Mouse (Mus musculus): ENCODE measurements around the gene Numbl.

Gene Numbl

DNA sequence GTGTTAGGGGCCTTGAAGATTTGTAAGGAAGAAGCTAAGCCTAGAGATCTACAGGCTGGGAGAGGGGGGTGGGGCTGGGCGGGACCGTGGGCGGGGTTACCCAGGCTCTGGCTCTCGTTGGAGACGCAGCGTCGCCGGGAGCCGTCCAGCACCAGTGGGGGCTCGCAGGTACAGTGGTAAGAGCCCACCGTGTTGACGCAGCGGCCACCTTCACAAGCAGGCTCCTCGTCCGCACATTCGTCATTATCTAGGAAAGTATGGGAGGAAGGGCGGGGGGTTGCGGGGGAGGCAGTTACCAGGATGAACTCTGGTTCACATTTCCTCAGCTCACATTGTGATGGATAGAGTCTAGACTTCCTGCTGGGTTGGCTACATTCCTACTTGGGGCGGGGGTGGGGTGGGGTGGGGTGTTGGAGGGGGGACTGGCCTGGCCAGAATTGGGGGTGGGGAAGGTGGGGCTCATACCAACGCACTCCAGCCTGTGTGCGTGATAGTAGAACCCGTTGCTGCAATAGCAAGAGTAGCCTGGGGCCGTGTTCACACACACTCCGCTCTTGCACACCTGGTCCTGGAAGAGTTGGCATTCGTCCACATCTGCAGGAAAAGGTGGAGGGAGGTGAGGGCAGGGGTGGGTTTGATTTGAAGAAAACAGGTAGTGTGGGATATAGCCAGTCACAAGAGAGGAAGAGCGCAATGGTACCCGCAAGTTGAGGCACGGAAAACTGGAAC is 50.8 kb downstream of the Numbl start:
- in situ Hi-C loops (cut with MboI; ENCODE audit: low pct_unique_long_range_greater_than_20kb in 1 of 2, low sequenced_read_pairs in 2 of 2, unreplicated experiment in 1 of 2) = loop anchor here in 1 of 2 experiments (10.0 kb wide), 1 partner anchor 366 kb away; the partner anchor contains the start of gene Map3k10

DNA sequence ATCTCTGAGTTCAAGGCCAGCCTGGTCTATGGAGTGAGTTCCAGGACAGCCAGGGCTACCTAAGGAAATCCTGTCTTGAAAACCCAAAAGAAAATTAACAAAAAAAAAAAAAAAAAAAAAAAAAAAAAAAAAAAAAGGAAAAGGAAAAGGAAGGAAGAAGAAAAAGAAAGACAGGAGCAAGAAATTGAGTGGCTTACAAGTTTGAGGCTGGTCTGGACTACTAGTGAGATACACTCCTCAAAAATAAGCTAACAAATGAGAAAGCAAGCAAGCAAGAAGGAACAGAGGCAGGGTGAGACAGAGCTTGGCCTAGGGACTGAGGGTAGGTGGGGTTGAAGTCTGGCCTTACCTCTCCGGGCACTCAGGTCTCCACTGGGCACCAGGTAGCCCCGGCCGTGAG is 51.6 kb downstream of the Numbl start:
- in situ Hi-C loops (cut with MboI; ENCODE audit: low pct_unique_long_range_greater_than_20kb in 1 of 2, low sequenced_read_pairs in 2 of 2, unreplicated experiment in 1 of 2) = loop anchor here in 1 of 2 experiments (10.0 kb wide), 1 partner anchor 365 kb away; the partner anchor contains the start of gene Map3k10

DNA sequence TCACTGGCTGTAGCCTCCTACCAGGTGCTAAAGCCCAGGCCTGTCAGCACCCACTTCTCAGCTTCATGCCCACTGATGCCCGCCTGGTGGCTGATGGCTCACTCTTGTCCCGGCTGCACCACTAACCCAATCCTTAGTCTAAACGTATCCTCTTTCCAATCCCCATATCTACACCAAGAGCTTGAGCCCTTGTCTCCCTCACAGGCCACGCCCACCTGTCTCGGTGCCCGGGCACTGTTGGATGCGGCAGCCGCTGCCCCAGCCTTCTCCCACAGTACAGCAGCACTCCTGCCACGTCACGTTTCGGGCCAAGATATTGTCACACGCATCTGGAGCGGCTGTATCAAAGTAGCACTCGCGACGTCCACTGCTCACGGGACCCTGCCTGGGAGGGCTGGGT is 52.1 kb downstream of the Numbl start:
- in situ Hi-C loops (cut with MboI; ENCODE audit: low pct_unique_long_range_greater_than_20kb in 1 of 2, low sequenced_read_pairs in 2 of 2, unreplicated experiment in 1 of 2) = no loop called here

DNA sequence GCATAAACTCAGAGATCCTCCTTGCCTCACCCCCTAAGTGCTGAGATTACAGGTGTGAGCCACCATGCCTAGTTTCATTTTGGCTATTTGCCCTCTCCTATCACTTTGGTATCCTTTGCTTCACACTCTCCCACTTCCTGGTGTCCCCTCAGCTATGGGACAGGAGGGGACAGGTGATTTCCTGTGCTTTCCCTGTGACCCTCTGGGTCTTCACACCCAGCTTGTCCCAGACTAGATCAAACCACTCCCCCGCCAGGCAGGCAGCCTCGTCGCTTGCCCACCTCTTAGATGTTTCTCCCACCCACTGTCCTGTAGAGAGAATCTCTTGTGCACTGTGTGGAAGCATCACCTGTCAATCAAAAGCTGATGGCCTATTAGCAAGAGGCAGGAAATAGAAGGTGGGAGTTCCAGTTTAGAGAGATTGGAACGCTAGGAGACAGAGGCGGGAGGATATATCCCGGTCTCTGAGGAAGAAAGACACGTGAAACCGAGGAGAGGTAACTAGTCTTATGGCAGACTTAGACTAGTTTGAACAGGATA is 52.8 kb downstream of the Numbl start:
- in situ Hi-C loops (cut with MboI; ENCODE audit: low pct_unique_long_range_greater_than_20kb in 1 of 2, low sequenced_read_pairs in 2 of 2, unreplicated experiment in 1 of 2) = no loop called here

DNA sequence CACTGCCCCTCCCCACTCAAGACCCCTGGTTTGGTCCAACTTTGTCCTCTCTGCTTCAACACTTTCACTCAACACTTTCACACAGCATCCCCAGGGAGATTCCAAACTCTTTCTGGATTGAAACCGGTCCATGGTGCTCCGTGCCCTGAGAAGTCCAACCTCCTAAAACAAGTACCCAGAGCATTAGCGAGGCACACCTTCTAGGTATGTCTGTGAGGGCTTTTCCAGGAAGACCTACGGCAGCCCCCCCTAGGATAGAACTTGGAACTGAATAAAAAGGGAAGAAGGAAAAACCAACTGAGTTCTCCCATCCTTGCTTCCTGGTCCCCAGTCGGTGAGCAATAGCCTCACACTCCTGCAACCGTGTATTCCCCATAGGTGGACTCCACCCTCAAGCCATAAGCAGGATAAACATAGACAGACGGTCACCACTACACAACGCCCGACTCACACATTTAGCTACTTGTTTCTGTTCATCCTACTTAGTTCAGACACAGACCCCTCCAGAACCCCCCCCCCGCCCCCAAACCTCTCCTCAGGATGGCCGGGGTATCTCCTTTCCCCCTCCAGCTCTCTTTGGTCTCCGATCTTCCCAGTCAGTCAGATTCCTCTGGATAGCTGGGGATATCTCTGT is 53.5 kb downstream of the Numbl start:
- in situ Hi-C loops (cut with MboI; ENCODE audit: low pct_unique_long_range_greater_than_20kb in 1 of 2, low sequenced_read_pairs in 2 of 2, unreplicated experiment in 1 of 2) = no loop called here

DNA sequence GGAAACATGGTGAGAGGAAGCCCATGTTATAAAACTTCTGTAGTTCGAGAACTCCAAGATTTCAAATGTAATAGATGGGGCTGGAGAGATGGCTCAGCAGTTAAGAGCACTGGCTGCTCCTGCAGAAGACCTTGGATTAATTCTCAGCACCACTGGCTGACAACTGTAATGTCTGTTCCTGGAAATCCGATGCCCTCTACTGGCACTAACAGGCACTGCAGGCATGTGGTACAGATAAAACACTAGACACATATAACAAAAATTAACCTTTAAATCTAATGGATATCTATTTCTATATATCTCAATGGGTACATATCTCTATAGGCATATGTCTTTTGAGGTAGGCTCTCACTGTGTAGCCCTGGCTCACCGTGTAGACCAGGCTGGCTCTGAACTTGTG is 56.2 kb downstream of the Numbl start:
- in situ Hi-C loops (cut with MboI; ENCODE audit: low pct_unique_long_range_greater_than_20kb in 1 of 2, low sequenced_read_pairs in 2 of 2, unreplicated experiment in 1 of 2) = no loop called here

DNA sequence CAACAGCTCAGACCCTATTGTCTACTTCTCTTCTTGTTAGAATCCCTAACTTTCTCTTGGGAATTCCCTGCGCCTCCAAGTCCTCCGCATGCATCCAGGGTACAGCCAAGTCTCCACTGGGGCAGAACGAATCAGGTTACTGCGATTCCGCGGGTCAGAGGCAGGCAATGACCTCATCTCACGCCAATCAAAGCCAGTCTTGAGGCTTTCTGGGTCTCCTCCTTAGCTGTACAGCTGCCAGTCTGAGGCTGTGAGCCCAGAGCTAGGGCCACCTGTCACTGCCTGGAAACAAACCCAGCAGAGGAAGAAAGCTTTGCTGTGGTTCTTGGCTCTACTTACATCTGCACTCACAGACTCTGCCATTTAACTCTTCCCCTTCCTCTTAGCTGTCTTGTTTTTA is 57.7 kb downstream of the Numbl start:
- in situ Hi-C loops (cut with MboI; ENCODE audit: low pct_unique_long_range_greater_than_20kb in 1 of 2, low sequenced_read_pairs in 2 of 2, unreplicated experiment in 1 of 2) = no loop called here

DNA sequence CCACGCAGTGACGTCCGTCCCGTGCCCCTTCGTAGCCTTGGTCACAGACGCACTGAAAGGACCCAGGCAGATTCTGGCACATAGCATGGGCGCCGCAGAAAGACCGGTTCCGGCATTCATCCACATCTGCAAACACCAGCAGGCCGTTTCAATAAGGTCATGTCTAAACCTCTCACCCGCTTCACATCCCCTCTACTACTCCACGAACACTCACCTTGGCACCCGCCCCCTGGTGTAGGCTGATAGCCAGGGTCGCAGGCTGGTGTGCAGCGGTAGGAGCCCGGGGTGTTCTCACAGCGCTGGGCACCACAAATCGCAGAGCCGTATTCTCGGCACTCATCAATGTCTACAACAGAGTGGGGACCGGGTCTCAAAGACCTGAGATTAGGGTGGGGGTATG is 61.2 kb downstream of the Numbl start:
- in situ Hi-C loops (cut with MboI; ENCODE audit: low pct_unique_long_range_greater_than_20kb in 1 of 2, low sequenced_read_pairs in 2 of 2, unreplicated experiment in 1 of 2) = no loop called here

DNA sequence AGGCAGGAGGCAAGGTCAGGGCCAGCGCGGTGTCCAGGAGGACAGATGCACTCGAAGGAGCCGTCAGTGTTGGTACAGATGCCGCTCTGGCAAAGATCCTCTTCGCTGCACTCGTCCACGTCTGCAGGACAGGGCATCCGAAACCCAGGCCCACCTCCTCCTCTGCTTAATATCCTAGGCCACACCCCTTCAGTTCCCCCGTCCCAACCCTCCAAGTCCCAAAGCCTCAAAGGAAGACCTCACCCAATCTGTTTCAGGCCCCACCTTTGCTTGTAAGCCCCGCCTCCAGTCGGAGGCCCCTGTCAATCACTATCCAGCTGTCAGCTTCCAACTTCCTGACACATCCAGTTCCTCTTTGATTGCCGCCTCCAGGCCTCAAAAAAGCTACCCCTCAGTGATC is 64.1 kb downstream of the Numbl start:
- in situ Hi-C loops (cut with MboI; ENCODE audit: low pct_unique_long_range_greater_than_20kb in 1 of 2, low sequenced_read_pairs in 2 of 2, unreplicated experiment in 1 of 2) = no loop called here

DNA sequence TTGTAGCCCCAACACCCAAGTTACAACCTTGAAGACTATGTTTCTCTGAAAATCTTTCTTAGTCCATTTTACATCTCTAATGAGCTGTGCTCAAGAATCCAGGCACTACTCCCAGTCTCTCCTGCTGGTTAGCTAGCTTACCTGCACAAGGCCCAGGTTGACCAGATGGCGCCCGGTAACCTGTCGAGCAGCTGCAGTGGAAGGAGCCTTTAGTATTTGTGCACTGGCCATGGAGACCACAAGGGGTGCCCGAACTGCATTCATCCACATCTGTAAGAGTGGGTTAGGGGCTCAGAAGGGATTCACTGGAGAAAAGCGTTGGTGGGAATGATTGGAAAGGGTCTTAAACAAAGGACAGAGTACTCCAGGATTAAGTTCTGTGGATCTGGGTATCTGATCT is 64.8 kb downstream of the Numbl start:
- in situ Hi-C loops (cut with MboI; ENCODE audit: low pct_unique_long_range_greater_than_20kb in 1 of 2, low sequenced_read_pairs in 2 of 2, unreplicated experiment in 1 of 2) = no loop called here

DNA sequence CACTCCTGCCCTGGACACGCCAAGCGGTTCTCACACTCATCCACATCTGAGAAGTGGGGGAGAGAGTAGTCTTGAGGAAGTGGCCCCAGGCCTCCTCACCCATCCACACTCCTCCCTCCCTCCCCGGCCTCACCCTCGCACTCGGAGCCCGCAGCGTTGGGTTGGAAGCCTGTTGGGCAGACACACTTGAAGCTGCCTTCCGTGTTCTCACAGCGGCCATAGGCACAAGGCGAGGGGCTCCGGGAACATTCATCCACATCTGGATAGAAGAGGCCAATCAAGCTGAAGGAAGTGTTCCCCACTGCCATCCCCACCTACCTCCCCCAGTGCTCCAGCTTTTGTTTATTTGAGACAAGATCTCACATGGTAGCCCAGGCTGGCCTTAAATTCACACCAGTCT is 65.9 kb downstream of the Numbl start:
- in situ Hi-C loops (cut with MboI; ENCODE audit: low pct_unique_long_range_greater_than_20kb in 1 of 2, low sequenced_read_pairs in 2 of 2, unreplicated experiment in 1 of 2) = no loop called here

DNA sequence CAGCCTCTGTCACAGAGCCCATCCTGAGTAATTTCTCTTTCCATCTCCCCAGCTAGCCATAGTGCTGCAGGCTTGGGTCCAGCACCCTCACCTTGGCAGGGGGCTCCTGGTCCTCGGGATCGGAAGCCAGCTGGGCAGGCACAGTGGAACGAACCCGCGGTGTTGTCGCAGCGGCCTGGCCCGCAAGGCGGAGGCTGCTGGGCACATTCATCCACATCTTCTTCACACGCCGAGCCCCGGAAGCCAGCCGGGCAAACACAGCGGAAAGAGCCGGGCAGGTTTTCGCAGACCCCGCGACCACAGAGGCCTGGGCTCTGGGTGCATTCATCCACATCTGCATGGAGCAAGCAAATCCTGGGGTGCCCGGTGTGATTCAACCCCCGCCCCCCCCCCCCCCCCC is 66.7 kb downstream of the Numbl start:
- in situ Hi-C loops (cut with MboI; ENCODE audit: low pct_unique_long_range_greater_than_20kb in 1 of 2, low sequenced_read_pairs in 2 of 2, unreplicated experiment in 1 of 2) = loop anchor here in 1 of 2 experiments (5.0 kb wide), 1 partner anchor 33 kb away; no protein-coding TSS in a partner anchor

DNA sequence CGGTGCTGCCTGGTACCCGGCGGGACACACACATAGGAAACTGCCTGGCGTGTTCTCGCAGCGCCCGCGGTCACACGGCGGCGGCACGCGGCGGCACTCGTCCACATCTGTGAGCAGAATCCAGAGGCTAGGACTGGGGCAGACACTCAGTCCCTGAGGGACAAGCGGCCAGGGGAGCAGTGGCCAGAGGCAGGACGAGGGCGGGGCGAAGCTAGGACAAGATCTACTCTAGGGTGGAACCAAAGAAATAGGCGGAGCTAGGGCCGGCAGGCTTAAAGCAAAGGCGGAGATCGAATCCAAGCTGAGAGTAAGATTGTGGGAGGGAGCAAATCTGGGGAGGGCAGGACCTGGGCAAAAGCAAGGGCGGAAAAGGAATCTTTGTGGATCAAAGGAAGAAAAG is 67.5 kb downstream of the Numbl start:
- in situ Hi-C loops (cut with MboI; ENCODE audit: low pct_unique_long_range_greater_than_20kb in 1 of 2, low sequenced_read_pairs in 2 of 2, unreplicated experiment in 1 of 2) = loop anchor here in 1 of 2 experiments (5.0 kb wide), 1 partner anchor 33 kb away; no protein-coding TSS in a partner anchor

DNA sequence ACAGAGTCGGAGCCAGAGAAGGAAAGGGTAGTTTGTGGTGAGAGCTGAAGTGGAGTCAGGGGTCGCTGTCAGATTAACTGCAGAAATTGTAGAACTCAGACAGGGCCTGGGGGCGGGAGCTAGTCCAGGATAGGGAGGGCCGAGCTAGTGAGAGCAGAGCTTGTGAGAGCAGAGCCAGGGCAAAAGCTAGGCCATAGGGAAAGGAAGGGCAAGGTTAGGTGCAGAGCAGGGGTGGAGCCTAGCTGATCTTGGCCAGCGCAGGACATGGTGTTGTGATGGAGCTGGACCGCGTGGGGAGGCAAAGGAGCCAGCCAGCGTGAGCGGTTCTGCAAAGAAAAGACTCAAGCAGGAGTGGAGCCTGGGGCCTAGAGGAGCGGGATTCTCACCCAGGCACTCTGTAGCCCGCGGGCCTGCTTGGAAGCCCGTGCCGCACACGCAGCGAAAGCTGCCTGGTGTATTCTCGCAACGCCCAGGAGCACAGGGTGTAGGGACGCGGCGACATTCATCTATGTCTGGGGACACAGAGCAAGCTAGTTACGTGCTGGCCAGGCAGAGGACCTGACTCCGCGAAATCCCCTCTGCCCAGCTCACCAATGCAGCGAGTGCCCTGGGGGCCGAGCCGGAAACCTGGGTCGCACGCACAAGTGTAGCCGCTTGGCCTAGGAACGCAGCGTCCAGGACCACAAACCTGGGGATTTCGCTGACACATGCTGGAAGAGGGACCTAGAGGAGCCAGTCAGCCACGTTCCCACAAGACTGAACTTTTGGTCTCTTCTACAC is 68.1 kb downstream of the Numbl start:
- in situ Hi-C loops (cut with MboI; ENCODE audit: low pct_unique_long_range_greater_than_20kb in 1 of 2, low sequenced_read_pairs in 2 of 2, unreplicated experiment in 1 of 2) = loop anchor here in 1 of 2 experiments (5.0 kb wide), 1 partner anchor 34 kb away; no protein-coding TSS in a partner anchor

DNA sequence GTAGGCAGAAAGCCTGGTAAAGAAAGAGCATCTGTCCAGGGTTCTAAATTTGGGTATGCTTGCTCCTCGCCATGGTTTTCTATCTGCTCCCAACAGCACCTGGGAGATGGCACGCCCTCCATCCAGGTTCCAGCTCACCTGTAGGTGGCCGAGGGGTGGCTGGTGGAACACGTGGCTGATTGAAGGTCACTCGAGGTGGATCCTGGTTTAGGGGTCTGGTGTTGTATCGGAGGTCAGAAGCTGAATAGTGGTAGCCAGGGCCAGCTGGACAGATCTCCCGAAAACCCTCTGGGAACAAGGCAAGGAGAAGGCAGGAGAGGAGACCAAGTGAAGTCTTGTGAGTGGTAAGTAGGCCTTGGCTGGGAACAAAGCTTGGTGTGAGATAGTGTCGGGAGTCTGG is 69.3 kb downstream of the Numbl start:
- in situ Hi-C loops (cut with MboI; ENCODE audit: low pct_unique_long_range_greater_than_20kb in 1 of 2, low sequenced_read_pairs in 2 of 2, unreplicated experiment in 1 of 2) = loop anchor here in 1 of 2 experiments (5.0 kb wide), 1 partner anchor 35 kb away; no protein-coding TSS in a partner anchor

DNA sequence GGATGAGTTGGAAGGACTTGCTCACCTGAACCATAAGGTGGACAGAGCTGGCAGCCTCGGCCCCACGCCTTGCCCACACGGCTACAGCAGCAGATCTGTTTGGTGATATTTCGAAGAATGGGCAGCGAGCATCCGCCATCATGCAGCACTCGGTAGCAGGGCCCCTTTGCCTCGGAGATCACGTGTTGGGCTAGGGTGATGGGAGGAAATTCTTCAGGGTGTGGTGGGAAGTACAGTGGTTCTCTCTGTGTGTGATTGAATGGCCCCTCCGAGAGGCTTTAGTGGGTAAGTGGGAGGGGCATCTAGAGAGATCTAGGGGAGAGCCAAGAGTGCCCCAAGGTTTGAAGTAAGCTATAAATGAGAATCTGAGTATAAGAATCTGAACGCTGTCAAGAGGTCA is 69.9 kb downstream of the Numbl start:
- in situ Hi-C loops (cut with MboI; ENCODE audit: low pct_unique_long_range_greater_than_20kb in 1 of 2, low sequenced_read_pairs in 2 of 2, unreplicated experiment in 1 of 2) = loop anchor here in 1 of 2 experiments (5.0 kb wide), 1 partner anchor 36 kb away; no protein-coding TSS in a partner anchor

DNA sequence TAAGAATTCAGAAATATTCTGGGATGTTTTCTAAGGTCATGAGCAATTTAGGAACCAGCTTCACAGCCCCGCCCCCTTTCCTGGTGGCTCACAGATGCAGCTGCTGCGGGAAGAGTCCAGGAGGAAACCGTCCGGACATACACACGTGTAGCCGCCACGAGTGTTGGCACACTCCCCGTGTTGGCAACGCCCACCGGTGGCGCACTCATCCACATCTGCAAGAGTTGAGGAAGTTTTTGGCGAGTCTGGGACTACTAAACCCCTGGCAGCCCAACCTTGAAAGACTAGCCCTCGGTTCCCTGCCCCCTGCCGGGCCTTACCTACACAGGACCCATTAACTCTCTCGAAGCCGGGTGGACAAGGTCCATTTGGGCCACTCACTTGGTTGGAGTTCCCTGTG is 70.4 kb downstream of the Numbl start:
- in situ Hi-C loops (cut with MboI; ENCODE audit: low pct_unique_long_range_greater_than_20kb in 1 of 2, low sequenced_read_pairs in 2 of 2, unreplicated experiment in 1 of 2) = loop anchor here in 1 of 2 experiments (5.0 kb wide), 1 partner anchor 36 kb away; no protein-coding TSS in a partner anchor

DNA sequence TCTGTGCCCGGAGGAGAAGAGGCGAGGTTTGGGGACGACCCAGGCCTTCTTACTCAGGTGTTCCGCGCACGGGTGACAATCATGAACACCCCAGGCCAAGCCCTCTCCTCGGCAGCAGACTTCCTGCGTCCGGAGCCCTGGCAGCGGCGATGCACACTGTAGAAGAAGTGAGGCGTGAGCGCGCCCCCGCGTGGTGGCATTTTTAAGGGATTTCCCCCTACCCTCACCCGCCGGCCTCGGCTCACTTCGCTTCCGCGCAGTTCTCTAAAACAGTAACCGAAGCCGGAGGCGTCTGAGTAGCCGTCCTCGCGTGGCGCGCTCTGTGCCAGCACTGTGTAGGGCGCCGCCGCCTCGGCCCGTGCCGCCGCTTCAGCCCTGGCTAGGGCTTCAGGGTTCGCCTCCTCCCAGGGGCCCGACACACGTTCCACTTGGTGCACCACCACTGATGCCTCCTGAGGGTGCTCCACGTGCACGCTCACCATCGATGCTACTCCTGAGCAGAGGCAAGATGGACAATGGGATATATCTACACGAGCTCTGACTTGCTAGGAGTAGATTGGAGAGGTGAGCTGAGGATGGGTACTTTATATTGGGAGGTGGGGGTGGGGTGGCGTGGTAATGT is 71.2 kb downstream of the Numbl start:
- in situ Hi-C loops (cut with MboI; ENCODE audit: low pct_unique_long_range_greater_than_20kb in 1 of 2, low sequenced_read_pairs in 2 of 2, unreplicated experiment in 1 of 2) = loop anchor here in 1 of 2 experiments (5.0 kb wide), 1 partner anchor 37 kb away; no protein-coding TSS in a partner anchor
